Mouse (Mus musculus): ENCODE measurements around the gene Tom1. TPM values are rescaled to one million over a fixed set of nuclear protein-coding genes. Genes with fewer than 3 reads are reported as not detected.

Gene Tom1
- total and polyA plus RNA-seq, 3 experiments, result 18.0 to 32.6 TPM; not detected in 1

DNA sequence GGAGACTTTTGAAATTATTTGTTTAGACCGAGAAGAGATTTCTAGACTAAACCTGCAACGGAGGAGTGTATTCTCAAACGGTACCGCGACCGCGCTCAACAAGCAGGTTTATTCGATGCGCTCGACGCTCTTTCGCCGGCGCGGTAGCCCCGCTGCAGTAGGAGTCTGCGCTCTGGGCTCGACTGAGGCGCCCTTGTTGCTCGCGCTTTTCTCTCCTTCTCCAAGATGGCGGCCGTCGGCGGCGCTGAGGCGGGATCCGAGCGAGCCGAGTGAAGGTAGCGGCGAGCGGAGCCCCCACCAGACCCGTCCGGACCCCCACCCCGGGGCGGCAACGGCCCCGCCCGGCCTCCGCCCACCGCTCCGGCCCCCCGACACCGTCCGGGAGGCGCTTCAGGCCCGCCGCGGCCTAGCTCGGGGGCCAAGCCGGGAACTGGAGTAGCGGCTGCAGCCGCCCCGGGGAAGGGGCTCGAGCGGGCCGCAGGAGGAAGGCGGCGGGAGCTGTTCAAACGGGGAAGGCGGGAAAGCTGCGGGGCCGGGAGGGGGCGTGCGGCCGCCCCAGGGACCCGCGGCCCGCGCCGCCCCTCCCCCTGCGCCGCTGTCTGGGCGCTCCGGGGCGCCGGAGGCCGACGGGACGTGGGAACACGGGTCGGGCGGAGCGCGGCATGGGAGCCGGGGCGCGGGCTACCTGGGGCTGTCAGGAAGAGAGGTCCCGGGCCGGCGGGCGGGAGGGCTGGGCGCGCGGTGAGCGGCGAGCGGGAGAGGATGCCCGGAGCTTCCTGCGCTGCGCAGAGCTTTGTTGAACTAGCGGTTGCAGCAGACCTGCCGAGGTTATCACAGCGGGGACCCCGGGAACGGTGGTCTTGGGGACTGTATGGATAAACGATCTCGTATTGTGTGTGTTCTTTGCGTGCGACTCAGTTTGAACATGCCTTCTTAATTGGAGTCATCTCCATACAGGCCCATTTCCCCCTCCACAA, 39.7 kb upstream of the Tom1 start:
- DNase-seq (ENCODE audit: low read depth, low spot score), result peak; percentile 91
- peaks cover 8% of the 10 kb centered on the region; the same call in 1 of the 2 replicates for H3K79me2 ChIP-seq (ENCODE audit: control insufficient read depth, insufficient read depth, low read length, poor library complexity)
- H3K9me3 ChIP-seq (replicated peaks; ENCODE audit: insufficient read depth, low read length), result no peaks in the 10 kb centered on the region
- H3K9ac ChIP-seq (ENCODE audit: control insufficient read depth, low read depth, low read length, poor library complexity, severe bottlenecking), result peak overlapping the region; percentile 89
- H3K4me1 ChIP-seq (ENCODE audit: control insufficient read depth in 1 of 2, insufficient read depth in 2 of 2, low read length in 2 of 2), result peaks cover 0 to 4% of the 10 kb centered on the region in 2 experiments
- peak overlapping the region; percentile 54 to 96 for H3K4me3 ChIP-seq (ENCODE audit: control insufficient read depth in 1 of 2, insufficient read depth in 1 of 2, low read depth in 2 of 2, low read length in 2 of 2)
- peak overlapping the region; percentile 42 for H3K27ac ChIP-seq (ENCODE audit: control insufficient read depth, low read depth, low read length)
- peaks cover 0 to 10% of the 10 kb centered on the region in 2 experiments; a peak in 3 of 4 replicates for H3K36me3 ChIP-seq (ENCODE audit: control insufficient read depth in 1 of 2, insufficient read depth in 2 of 2, low read length in 2 of 2)
- no peaks in the 10 kb centered on the region; a peak in 1 of 4 replicates for H3K27me3 ChIP-seq (ENCODE audit: control insufficient read depth in 1 of 2, insufficient read depth in 2 of 2, low read length in 2 of 2)
- TF ChIP-seq GATA1 (IDR thresholded peaks at IDR 0.05; ENCODE audit: low read depth, low read length) (no peak), MAX (IDR thresholded peaks at IDR 0.05; ENCODE audit: low read length) (peak; percentile 77), ZMIZ1 (IDR thresholded peaks at IDR 0.05; ENCODE audit: low read depth, low read length) (peak; percentile 62; the same call in 1 of the 2 replicates), POLR2AphosphoS5 (IDR thresholded peaks at IDR 0.05; ENCODE audit: borderline replicate concordance, low read depth, low read length) (no peak), RAD21 (IDR thresholded peaks at IDR 0.05; ENCODE audit: low read depth, low read length) (no peak), CHD1 (IDR thresholded peaks at IDR 0.05; ENCODE audit: low read depth, low read length) (peak; percentile 95; the same call in 1 of the 2 replicates), CTCF (IDR thresholded peaks at IDR 0.05 in 2 of 3, conservative IDR thresholded peaks at IDR 0.05 in 1 of 3; ENCODE audit: control insufficient read depth in 1 of 3, insufficient read depth in 1 of 3, low read depth in 2 of 3, low read length in 3 of 3, poor library complexity in 1 of 3, severe bottlenecking in 1 of 3) (peak in 1 of 3 experiments; percentile 4; a peak in 1 of 6 replicates), RCOR1 (IDR thresholded peaks at IDR 0.05; ENCODE audit: low read depth, low read length) (no peak), TAL1 (IDR thresholded peaks at IDR 0.05; ENCODE audit: low read length) (no peak), MYC (IDR thresholded peaks at IDR 0.05; ENCODE audit: low read depth, low read length) (peak; percentile 46; the same call in 1 of the 2 replicates), USF1 (IDR thresholded peaks at IDR 0.05; ENCODE audit: low read depth, low read length) (no peak), MAFK (IDR thresholded peaks at IDR 0.05; ENCODE audit: borderline replicate concordance, low read depth, low read length) (no peak), ETS1 (IDR thresholded peaks at IDR 0.05; ENCODE audit: low read depth, low read length) (peak; percentile 49; the same call in 1 of the 2 replicates), TCF12 (IDR thresholded peaks at IDR 0.05; ENCODE audit: low read depth, low read length) (peak; percentile 59; the same call in 1 of the 2 replicates), MYB (IDR thresholded peaks at IDR 0.05; ENCODE audit: low read depth, low read length) (no peak), MEF2A (IDR thresholded peaks at IDR 0.05; ENCODE audit: extremely low read depth, insufficient replicate concordance, low read depth, low read length, poor library complexity, severe bottlenecking) (no peak), TBP (IDR thresholded peaks at IDR 0.05; ENCODE audit: low read depth, low read length) (peak; percentile 82), NRF1 (IDR thresholded peaks at IDR 0.05; ENCODE audit: insufficient read depth, low read depth, low read length, poor library complexity, severe bottlenecking) (peak; percentile 64), POLR2AphosphoS2 (IDR thresholded peaks at IDR 0.05; ENCODE audit: low read length) (peak; percentile 33; the same call in 1 of the 2 replicates), USF2 (IDR thresholded peaks at IDR 0.05; ENCODE audit: borderline replicate concordance in 1 of 2, insufficient read depth in 1 of 2, low read depth in 1 of 2, low read length in 2 of 2) (no peak), HCFC1 (IDR thresholded peaks at IDR 0.05; ENCODE audit: low read depth, low read length) (peak; percentile 87), JUND (IDR thresholded peaks at IDR 0.05; ENCODE audit: low read depth, low read length) (no peak), E2F4 (IDR thresholded peaks at IDR 0.05; ENCODE audit: borderline replicate concordance, low read depth, low read length) (peak; percentile 71; the same call in 1 of the 2 replicates), CHD2 (IDR thresholded peaks at IDR 0.05; ENCODE audit: low read length) (no peak), EP300 (IDR thresholded peaks at IDR 0.05; ENCODE audit: low read depth in 1 of 2, low read length in 2 of 2) (no peak), MAZ (IDR thresholded peaks at IDR 0.05; ENCODE audit: low read depth, low read length) (no peak), ELF1 (IDR thresholded peaks at IDR 0.05; ENCODE audit: low read depth, low read length) (no peak), ZC3H11A (IDR thresholded peaks at IDR 0.05; ENCODE audit: low read depth, low read length) (0 out of 2 replicates have a peak, but pooled peaks have one; percentile 12), SMC3 (IDR thresholded peaks at IDR 0.05; ENCODE audit: low read depth, low read length) (no peak), GABPA (IDR thresholded peaks at IDR 0.05; ENCODE audit: low read depth, low read length) (0 out of 2 replicates have a peak, but pooled peaks have one; percentile 34), POLR2A (IDR thresholded peaks at IDR 0.05; ENCODE audit: control insufficient read depth in 1 of 2, insufficient read depth in 1 of 2, low read depth in 1 of 2, low read length in 2 of 2, poor library complexity in 1 of 2) (peak; percentile 38 to 69; a peak in 3 of 4 replicates), ZKSCAN1 (IDR thresholded peaks at IDR 0.05; ENCODE audit: low read depth, low read length) (no peak), BHLHE40 (IDR thresholded peaks at IDR 0.05; ENCODE audit: borderline replicate concordance, low read depth, low read length) (no peak), MXI1 (IDR thresholded peaks at IDR 0.05; ENCODE audit: low read depth, low read length) (peak; percentile 81)

Data from MEL (cell line).